Mouse (Mus musculus) brain, embryonic 14.5 days (tissue): Measurements from ENCODE around the gene Dazap1.

ENCODE experiments used
- CTCF ChIP-seq: fragments of 200-500 bp; IDR thresholded peaks from 2 replicates; pipeline ENCODE4 v1.5.1; 2012; ENCODE audit warnings: inconsistent platforms, mild to moderate bottlenecking, moderate library complexity, borderline replicate concordance; ENCODE audit not compliant: insufficient read depth, insufficient read length; ENCODE audit errors: extremely low read depth
- POLR2A ChIP-seq: fragments of 200-500 bp; IDR thresholded peaks from 2 replicates; pipeline ENCODE4 v1.6.1; 2012; ENCODE audit warnings: mild to moderate bottlenecking, inconsistent platforms, borderline replicate concordance; ENCODE audit not compliant: poor library complexity, insufficient read depth, insufficient read length, severe bottlenecking; ENCODE audit errors: extremely low read depth

DNA sequence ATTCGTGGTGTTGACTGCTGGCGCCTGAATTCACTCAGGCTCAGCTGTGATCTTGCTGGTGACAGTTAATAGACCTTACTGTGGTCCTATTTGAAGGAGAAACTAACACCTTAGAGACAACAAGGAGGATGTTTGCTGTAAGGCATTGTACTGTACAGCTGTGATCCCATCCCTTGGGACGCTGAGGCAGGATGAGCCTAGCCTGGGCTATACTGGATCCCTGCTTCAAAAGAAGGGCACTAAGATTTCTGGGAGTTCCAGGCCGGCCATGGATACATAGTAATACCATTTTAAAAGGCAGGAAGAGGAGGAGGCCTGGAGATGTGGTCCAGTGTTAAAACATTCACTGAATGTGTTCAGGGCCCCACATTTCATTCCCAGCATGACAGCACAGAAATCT lies 10.7 kb upstream of the Dazap1 start:
- TF ChIP-seq POLR2A = no peak
- no peak for TF ChIP-seq CTCF
